Mouse (Mus musculus) right cerebral cortex, postnatal 25 days (tissue): ENCODE measurements around the gene Dlgap3.

ENCODE experiments used
- DNase-seq: peaks from one replicate; pipeline ENCODE4 v3.0.0; 2022

Gene Dlgap3

DNA sequence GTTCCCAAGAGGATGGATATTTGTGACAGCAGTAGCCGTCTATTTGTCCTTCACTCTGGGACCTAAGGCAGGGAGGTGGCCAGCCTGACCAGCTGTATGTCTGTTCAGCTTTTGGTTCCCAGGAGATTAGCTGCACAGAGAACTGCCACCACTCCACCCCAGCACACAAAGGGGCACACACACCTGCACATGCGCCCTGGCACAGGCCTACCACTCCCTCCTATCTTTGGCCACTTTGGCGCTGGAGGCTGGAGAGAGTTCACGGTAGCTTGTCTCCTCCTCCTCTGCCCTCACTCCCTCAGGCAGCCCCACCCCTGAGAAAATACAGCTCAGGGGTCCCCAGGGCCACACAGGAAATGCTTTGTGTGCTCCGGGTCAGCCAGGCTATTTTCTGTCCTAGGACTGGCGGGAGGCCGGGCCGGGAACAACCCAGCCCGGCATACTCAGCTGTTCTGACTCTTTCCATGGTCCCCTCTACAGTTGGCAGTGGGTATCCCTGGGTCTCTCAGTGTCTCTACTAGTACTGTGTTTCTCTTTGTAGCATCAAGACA lies 109.5 kb downstream of the Dlgap3 start:
- DNase-seq, result no peak

DNA sequence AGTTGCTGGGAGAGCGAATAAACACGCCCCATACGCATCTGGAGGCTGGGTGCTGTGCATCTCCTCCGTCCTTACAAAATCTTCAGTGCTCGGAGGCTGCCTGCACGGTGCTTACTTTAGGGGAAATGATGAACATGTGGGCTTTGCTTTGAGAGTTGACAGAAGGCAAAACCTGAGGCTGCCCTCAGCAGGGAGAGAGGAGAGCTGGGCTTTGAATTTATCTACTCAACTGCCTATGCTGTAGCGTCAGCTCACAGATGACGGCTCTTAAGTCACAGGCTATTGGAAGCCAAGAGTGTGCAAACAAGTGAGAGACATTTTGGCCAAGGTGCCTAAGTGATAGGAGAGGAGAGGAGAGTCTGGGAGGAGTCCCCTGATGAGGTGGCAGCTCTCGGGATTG lies 110.2 kb downstream of the Dlgap3 start:
- DNase-seq, result no peak
